Mouse (Mus musculus): Measurements from ENCODE around the gene Serinc3.
A peak's percentile ranks its signal among the peaks of the same experiment; 100 is the strongest.
"Not testable (repeated sequence)": the region's sequence is repeated elsewhere in the genome, so short reads cannot be mapped to it uniquely, and the experiment has no call there.

The Serinc3 gene

DNA sequence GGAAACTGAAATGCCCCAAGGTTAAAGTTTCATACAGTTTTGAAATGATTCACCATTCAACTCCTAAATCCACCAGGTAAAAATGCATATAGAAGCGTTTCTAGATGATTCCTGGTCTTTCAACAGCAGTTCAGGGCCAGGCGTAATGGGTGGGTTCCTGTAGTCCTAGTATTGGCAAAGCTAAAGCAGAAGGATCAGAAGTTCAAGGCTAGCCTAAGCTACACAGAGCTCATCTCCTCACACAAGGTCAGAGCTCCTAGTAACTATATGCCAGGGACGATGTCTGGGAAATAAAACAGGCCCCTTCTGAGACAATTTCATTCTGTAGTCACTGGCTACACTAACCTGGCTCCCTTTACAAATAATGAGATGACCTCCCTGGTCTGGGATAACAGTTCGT lies 13.7 kb downstream of the Serinc3 start:
- DNase-seq (ENCODE audit: low spot score), result no peak

GRCm38 (mm10) chr2:163621401-163621800 lies 23.5 kb downstream of the Serinc3 start:
- DNase-seq (ENCODE audit: low spot score), result not testable (repeated sequence)

- DNase-seq (ENCODE audit: low spot score), result no peak
These were observed 24.5 kb downstream of the Serinc3 start for GRCm38 (mm10) chr2:163620451-163620850.

- DNase-seq (ENCODE audit: low spot score), result no peak
These were observed 27.1 kb downstream of the Serinc3 start for GRCm38 (mm10) chr2:163617874-163618273.

DNA sequence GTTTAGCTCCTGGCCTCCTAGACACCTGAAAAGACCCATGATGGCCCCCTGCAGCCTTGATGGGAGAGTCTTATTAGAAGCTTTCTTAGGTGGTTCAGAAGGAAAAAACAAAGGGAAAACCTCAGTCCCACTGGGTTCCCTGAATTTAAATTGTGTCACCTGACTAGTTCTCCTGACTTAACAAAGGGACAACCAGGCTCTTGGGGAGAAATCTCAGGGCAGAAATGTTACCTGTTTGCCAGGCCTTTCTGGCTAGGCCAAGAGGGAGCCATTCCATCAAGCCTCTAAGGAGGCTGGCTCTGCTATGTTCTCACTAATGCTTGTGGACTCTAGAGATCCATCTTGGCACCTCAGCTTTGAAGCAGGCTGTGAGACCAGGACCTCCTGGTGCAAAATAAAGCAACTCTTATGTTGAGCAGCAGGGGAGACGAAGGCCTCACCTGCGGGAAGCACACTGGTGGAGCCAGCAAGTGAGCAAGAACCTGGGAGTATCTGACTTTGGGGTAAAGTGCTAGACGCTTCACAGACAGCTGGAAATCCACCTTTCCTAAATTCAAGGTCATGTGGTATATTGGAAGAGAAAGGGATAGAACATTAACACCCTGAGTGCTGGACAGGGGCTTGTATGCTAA lies 27.6 kb downstream of the Serinc3 start:
- DNase-seq (ENCODE audit: low spot score), result no peak

- no peak for DNase-seq (ENCODE audit: low spot score)
These were observed 28.2 kb downstream of the Serinc3 start for GRCm38 (mm10) chr2:163616652-163617227.

DNA sequence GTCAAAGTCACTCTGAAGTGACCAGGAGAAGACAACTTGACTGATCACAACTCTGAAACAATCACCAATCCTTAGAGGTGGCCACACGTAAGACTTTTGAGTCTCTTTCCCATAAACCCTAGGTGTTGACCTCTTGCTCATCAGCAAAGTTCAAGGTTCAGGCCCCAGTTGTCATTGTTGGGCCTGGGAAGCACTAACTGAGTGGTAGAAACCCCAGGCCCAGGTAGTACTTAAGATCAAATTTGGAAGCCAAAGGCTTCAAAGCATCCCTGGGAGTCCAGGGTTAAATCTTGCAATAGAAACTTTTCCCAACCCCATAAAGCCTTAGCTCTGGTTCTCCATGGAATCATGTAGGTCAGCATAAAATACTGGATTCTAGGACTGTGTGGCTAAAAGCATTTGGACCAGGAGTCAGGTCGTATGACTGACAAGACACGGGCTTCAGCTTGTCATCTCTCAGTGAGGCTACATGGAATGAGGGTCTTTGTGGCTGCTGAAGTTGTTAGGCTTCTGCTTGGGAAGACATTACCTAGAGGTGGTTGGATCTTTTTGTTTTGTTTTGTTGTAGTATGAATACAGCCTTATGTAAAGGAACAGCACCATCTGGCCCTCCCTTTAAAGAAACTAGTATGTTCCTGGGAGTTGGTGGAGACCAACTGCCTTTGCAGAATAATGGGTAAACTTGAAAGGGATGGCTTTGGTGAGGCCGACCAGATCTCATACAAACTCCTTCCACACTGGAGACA lies 28.9 kb downstream of the Serinc3 start:
- no peak for DNase-seq (ENCODE audit: low spot score)

GRCm38 (mm10) chr2:163615401-163615800 lies 29.5 kb downstream of the Serinc3 start:
- no peak for DNase-seq (ENCODE audit: low spot score)

DNA sequence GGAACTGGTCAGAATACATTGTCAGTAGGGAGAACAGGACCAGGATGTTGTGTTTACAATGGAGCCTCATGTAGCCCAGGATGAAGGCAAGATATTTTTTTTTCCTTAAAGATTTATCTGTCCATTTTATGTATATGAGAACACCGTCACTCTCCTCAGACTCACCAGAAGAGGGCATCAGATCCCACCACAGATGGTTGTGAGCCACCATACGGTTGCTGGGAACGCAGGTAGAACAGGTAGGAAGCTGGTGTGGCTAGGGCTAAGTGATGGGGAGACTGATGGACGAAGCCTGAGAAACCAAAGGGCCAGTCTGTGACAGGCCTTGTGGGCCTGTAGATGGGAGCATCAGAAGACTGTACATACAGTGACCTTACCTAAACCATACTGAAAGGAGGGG lies 30.9 kb downstream of the Serinc3 start:
- DNase-seq (ENCODE audit: low spot score), result no peak

DNA sequence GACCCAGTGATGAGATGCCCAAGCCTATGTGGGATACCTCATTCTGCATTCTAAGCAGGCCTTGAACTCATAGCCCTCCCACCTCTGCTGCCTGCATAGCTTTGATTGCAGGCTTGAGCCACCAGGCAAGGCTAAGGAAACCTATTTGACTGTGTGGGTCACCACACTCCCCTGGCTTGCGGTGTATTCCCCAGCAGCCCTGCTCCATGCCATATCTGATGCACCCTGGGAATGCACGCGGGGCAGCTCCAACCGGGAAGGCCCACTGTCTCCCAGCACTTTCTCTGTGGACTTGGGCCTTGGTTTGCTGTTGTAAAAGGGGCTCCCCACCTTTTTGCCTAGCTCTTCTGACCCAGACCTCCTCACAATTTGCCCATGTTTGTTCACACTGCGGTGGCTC lies 31.7 kb downstream of the Serinc3 start:
- DNase-seq (ENCODE audit: low spot score), result no peak

- DNase-seq (ENCODE audit: low spot score), result peak; percentile 49
These were observed 33.8 kb downstream of the Serinc3 start for GRCm38 (mm10) chr2:163611176-163611575.

DNA sequence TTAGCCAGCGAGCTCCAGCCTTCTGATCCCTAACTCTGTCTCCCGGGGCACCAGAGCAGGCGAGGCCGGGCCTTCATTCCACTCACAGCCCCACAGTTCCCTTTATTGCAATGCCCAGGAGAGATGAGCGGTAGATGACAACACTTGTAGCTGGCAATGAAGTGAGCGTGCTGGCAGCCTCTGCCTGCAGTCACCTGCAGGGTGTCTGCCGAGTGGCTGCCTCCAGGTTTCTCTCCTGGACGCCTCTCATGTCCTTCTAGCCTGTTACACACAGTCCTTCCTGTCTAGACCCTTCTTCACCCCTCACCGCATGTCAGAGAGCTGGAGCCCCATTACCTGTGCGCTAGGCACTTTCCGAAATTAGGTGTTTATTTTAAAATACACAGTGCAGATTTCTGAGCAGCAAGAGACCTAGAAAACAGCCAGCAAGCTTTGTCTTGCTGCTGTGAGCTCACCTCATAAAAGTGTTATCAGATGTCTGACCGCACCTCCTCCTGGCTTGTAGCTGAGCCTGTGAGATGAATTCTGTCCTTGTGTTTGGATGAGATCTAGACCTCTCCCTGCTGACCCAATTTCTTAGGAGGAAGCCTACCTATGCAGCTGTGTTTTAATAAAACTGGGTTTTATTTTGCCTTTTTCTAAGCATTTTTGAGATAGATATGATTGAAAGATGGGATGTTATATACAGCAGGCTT lies 35.5 kb downstream of the Serinc3 start:
- no peak for DNase-seq (ENCODE audit: low spot score)

GRCm38 (mm10) chr2:163608008-163608407 lies 36.9 kb downstream of the Serinc3 start:
- DNase-seq (ENCODE audit: low spot score), result no peak

GRCm38 (mm10) chr2:163606161-163606560 lies 38.8 kb downstream of the Serinc3 start:
- no peak for DNase-seq (ENCODE audit: low spot score)

DNA sequence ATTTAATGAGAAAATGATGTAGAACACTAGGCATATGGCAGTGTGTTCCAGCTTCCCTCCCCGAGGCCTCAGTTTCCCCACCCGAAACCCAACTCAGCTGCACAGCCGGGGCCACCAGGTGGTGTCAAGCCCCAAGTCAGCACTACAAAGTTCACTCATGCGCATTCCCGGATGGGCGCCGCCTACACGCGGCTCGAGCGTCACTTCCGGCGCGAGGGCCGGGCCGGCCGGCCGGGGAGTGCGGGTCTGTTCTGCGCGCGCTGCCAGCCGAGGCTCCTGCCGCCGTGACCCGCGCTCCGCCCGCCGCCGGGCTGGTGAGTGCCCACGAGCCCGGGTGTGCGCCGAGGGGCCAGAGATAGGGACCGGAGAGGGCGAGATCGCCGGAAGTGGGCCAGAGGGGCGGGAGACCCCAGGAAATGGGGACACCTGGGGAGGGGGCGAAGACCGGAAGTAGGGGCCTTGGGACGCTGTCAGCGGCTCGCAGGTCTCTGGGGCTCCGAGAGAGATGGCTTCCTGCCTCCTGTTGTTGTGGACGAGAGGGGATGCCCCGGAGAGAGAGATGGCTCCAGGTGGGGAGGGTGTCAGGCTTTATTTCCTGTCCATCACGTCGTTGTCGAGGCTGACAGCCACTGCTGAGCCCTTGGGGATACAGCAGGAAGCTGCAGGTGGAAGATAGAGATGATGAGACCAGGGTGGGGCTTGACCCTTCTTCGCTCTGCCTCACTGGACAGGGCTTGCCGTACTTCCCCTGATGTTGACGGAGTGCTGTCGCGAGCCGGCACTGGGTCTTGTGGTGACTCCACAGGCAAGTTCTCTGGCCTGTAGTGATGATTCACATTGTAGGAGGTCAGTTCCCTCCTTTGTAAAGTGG lies 42.6 kb downstream of the Serinc3 start, which contains the start of gene Ttpal:
Ttpal (plus strand) TSS at position 214 of the 871 bp plus-strand sequence.
- peak; percentile 87 for DNase-seq (ENCODE audit: low spot score)

DNA sequence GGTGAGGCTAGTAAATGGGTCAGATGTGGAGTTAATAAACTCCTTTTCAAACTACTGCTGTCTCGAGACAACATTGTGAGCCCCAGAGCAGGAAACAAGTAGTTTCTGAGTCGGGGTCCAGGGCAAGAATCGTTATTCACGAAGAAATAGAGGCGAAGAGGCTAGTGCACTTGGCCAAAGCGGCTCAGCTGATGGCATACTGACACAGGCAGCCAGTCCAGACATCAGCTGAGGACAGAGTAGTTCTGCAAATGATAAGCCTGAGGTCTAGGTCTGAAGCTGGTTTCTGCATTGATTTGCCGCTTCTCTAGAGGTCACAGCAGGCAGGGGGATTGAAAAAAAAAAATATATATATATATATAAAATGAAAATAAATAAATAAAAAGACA lies 43.2 kb downstream of the Serinc3 start:
- DNase-seq (ENCODE audit: low spot score), result no peak

DNA sequence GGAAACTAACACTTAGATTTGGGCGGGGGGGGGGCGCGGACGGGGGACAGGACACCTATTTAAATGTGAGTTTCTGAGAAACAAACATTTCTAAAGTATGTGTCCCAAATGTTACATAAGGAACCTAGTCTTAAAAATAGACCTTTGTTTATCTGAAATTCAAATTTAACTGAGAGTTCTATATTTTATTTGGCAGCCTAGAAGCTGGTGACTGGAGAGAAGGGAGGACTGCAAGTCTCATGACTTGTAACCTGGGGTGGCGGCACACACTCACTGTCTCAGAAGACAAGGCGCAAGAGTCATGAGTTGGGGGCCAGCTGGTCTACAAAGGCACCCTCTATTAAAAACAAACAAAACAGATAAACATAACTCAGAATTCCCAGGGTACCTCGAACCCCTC lies 43.9 kb downstream of the Serinc3 start:
- DNase-seq (ENCODE audit: low spot score), result no peak

- DNase-seq (ENCODE audit: low spot score), result peak; percentile 61
These were observed 45.7 kb downstream of the Serinc3 start for GRCm38 (mm10) chr2:163599226-163599625.

- DNase-seq (ENCODE audit: low spot score), result peak; percentile 35
These were observed 47.3 kb downstream of the Serinc3 start for GRCm38 (mm10) chr2:163597661-163598060.

DNA sequence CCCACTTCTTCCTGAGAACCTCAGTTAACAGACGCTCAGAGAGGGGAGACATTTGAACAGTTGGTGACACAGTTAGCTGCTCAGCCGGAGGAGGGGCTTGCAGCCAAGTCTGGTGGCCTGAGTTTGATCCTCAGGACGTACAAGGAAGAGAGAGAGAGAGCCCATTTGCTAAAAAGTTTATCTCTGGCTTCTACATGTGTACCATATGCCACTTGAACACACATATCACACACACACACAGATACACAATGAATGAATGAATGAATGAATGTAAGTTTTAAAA lies 48.1 kb downstream of the Serinc3 start:
- DNase-seq (ENCODE audit: low spot score), result no peak

- no peak for DNase-seq (ENCODE audit: low spot score)
These were observed 48.7 kb downstream of the Serinc3 start for GRCm38 (mm10) chr2:163596057-163596872.
